Mouse (Mus musculus) midbrain, embryonic 16.5 days (tissue): ENCODE data around the gene Gp1ba. TPM values are rescaled to one million over a fixed set of nuclear protein-coding genes. Genes with fewer than 3 reads are reported as not detected.

Experiments used
- ATAC-seq: fragments of 200-750 bp; cut with Nextera tagmentation; 2 replicates; pipeline ENCODE4 v1.8.0; 2017; ENCODE audit warnings: moderate TSS enrichment
- H3K27ac ChIP-seq: fragments of 300-500 bp; sonication (generic); 2 replicates; pipeline ENCODE4 v1.5.1; 2014; ENCODE audit warnings: mild to moderate bottlenecking, low read length, mixed read lengths
- H3K27me3 ChIP-seq: fragments of 300-500 bp; sonication (generic); 2 replicates; pipeline ENCODE4 v1.6.1; 2014; ENCODE audit warnings: low read depth, low read length, mixed read lengths; ENCODE audit not compliant: control insufficient read depth, insufficient read depth
- H3K36me3 ChIP-seq: fragments of 300-500 bp; sonication (generic); 2 replicates; pipeline ENCODE4 v1.6.1; 2014; ENCODE audit warnings: mild to moderate bottlenecking, low read length, moderate library complexity, mixed read lengths; ENCODE audit not compliant: control insufficient read depth, insufficient read depth
- H3K4me1 ChIP-seq: fragments of 300-500 bp; sonication (generic); 2 replicates; pipeline ENCODE4 v1.6.1; 2014; ENCODE audit warnings: mild to moderate bottlenecking, low read length, mixed read lengths; ENCODE audit not compliant: control insufficient read depth, insufficient read depth
- H3K4me2 ChIP-seq: fragments of 300-500 bp; sonication (generic); 2 replicates; pipeline ENCODE4 v1.6.1; 2014; ENCODE audit warnings: mild to moderate bottlenecking, low read length, mixed read lengths
- H3K4me3 ChIP-seq: fragments of 300-500 bp; sonication (generic); 2 replicates; pipeline ENCODE4 v1.5.1; 2014; ENCODE audit warnings: low read depth, mild to moderate bottlenecking, low read length, moderate library complexity, mixed read lengths
- H3K9ac ChIP-seq: fragments of 300-500 bp; sonication (generic); 2 replicates; pipeline ENCODE4 v1.6.1; 2014; ENCODE audit warnings: low read depth, low read length, mixed read lengths
- H3K9me3 ChIP-seq: fragments of 300-500 bp; sonication (generic); replicated peaks from 2 replicates; pipeline ENCODE4 v1.6.1; 2014; ENCODE audit warnings: mild to moderate bottlenecking, low read length, mixed read lengths; ENCODE audit not compliant: control insufficient read depth, poor library complexity, severe bottlenecking
- WGBS: fragments of 180-500 bp; shearing (Covaris S2); extraction: QIAGEN DNeasy Blood & Tissue Kit; methylation state at CpG from one replicate; pipeline ENCODE4 v1.1.7; 2014; 5-methylcytosine and 5-hydroxymethylcytosine counted together
- polyA plus RNA-seq: library from polyadenylated mRNA; unstranded; fragments of >200 nt; fragmentation: Nextera tagmentation; extraction: Ambion mirVana; gene quantifications from 2 replicates; pipeline ENCODE4 v1.2.1, GENCODE M21; 2015

Gene Gp1ba
- polyA plus RNA-seq, 1 experiment from 2014 or later, result 0.21 TPM

- 85% methylated on average over 4 of the region's 4 CpGs for WGBS
- Histone ChIP-seq H3K27me3 (no peaks in the 10 kb centered on the region), H3K4me3 (peak overlapping the region; percentile 57), H3K36me3 (peaks cover 26% of the 10 kb centered on the region), H3K4me1 (peaks cover 38% of the 10 kb centered on the region), H3K27ac (no peak overlapping the region), H3K9ac (no peak overlapping the region), H3K9me3 (no peaks in the 10 kb centered on the region), H3K4me2 (peak overlapping the region; percentile 100)
- ATAC-seq, result no peak
Measured at GRCm38 (mm10) chr11:70648512-70648911, 9.6 kb downstream of the Gp1ba start.

GRCm38 (mm10) chr11:70649185-70649734, 10.3 kb downstream of the Gp1ba start:
- no peaks in the 10 kb centered on the region for H3K27me3 ChIP-seq
- 85% methylated on average over 8 of the region's 8 CpGs for WGBS
- H3K36me3 ChIP-seq, result peaks cover 23% of the 10 kb centered on the region
- H3K9ac ChIP-seq, result no peak overlapping the region
- no peak overlapping the region for H3K27ac ChIP-seq
- no peak overlapping the region for H3K4me2 ChIP-seq
- no peak for ATAC-seq
- peaks cover 38% of the 10 kb centered on the region for H3K4me1 ChIP-seq
- H3K9me3 ChIP-seq, result no peaks in the 10 kb centered on the region
- no peak overlapping the region for H3K4me3 ChIP-seq

GRCm38 (mm10) chr11:70650322-70651175, 11.6 kb downstream of the Gp1ba start:
- H3K9ac ChIP-seq, result no peak overlapping the region
- 84% methylated on average over 12 of the region's 12 CpGs for WGBS
- no peak for ATAC-seq
- no peak overlapping the region for H3K4me3 ChIP-seq
- no peaks in the 10 kb centered on the region for H3K9me3 ChIP-seq
- H3K27me3 ChIP-seq, result no peaks in the 10 kb centered on the region
- H3K4me2 ChIP-seq, result no peak overlapping the region
- H3K36me3 ChIP-seq, result peaks cover 14% of the 10 kb centered on the region
- peaks cover 38% of the 10 kb centered on the region for H3K4me1 ChIP-seq
- H3K27ac ChIP-seq, result no peak overlapping the region

GRCm38 (mm10) chr11:70651391-70651790, 12.5 kb downstream of the Gp1ba start:
- Histone ChIP-seq H3K9me3 (no peaks in the 10 kb centered on the region), H3K4me1 (peaks cover 36% of the 10 kb centered on the region), H3K27me3 (no peaks in the 10 kb centered on the region), H3K36me3 (peaks cover 14% of the 10 kb centered on the region), H3K4me3 (no peak overlapping the region), H3K27ac (no peak overlapping the region), H3K4me2 (no peak overlapping the region), H3K9ac (no peak overlapping the region)
- ATAC-seq, result no peak
- WGBS, result 80% methylated on average over 2 of the region's 2 CpGs

- H3K4me1 ChIP-seq, result peaks cover 40% of the 10 kb centered on the region
- WGBS, result 76% methylated on average over 12 of the region's 12 CpGs
- no peak overlapping the region; the same call in 1 of the 2 replicates for H3K9ac ChIP-seq
- H3K4me3 ChIP-seq, result peak overlapping the region; percentile 95
- no peak overlapping the region for H3K27ac ChIP-seq
- peak overlapping the region; percentile 83 for H3K4me2 ChIP-seq
- no peaks in the 10 kb centered on the region for H3K9me3 ChIP-seq
- no peaks in the 10 kb centered on the region for H3K27me3 ChIP-seq
- H3K36me3 ChIP-seq, result peaks cover 14% of the 10 kb centered on the region
- ATAC-seq, result no peak
Measured at GRCm38 (mm10) chr11:70652029-70652883, 13.3 kb downstream of the Gp1ba start.

- ATAC-seq, result no peak
- WGBS, result 58% methylated on average over 6 of the region's 6 CpGs
- H3K4me1 ChIP-seq, result peaks cover 39% of the 10 kb centered on the region
Measured at GRCm38 (mm10) chr11:70652884-70653344, 14.0 kb downstream of the Gp1ba start.

GRCm38 (mm10) chr11:70653345-70654197, 14.6 kb downstream of the Gp1ba start:
- no peaks in the 10 kb centered on the region for H3K27me3 ChIP-seq
- H3K36me3 ChIP-seq, result peaks cover 14% of the 10 kb centered on the region
- peaks cover 33% of the 10 kb centered on the region for H3K4me1 ChIP-seq
- peak overlapping the region; percentile 94 for H3K9ac ChIP-seq
- H3K4me3 ChIP-seq, result peak overlapping the region; percentile 95
- ATAC-seq, result peak; percentile 60
- 0% methylated on average over 45 of the region's 63 CpGs for WGBS
- H3K9me3 ChIP-seq, result no peaks in the 10 kb centered on the region
- peak overlapping the region; percentile 95 for H3K27ac ChIP-seq
- H3K4me2 ChIP-seq, result peak overlapping the region; percentile 83

More at GRCm38 (mm10) chr11:70652884-70653344, 14.0 kb downstream of the Gp1ba start:
- Histone ChIP-seq H3K4me2 (peak overlapping the region; percentile 83), H3K27me3 (no peaks in the 10 kb centered on the region), H3K27ac (peak overlapping the region; percentile 95), H3K36me3 (peaks cover 14% of the 10 kb centered on the region), H3K9ac (peak overlapping the region; percentile 94), H3K4me3 (peak overlapping the region; percentile 95), H3K9me3 (no peaks in the 10 kb centered on the region)
